Comparison of ENCODE assay signal across 7 mouse cellular contexts in the genomic region with DNA sequence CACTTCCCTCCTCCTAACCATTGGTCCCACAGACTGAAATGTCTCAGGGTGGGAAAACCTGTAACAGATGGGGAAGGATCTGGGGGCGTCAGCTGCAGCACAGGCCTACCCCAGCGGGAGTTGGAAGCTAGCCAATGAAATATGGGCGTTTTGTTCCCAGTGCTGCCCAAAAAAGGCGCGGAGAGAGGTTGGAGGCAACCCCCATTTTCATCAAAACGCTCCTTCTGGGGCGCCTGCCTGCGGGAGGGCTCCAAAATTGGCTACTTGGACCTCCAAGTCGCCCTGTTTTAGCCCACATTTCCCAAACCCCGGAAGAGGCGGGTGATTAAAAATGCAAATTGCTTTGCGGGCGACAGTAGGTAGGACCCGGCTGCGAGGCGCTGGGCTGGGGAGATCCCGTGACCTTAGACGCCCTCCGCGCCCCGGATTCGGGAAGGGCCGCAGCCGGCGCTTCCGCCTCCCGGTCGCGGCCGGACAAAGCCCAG. TPM values are rescaled to one million over a fixed set of nuclear protein-coding genes. Genes with fewer than 3 reads are reported as not detected.
DNase-seq lines count a peak whose midpoint lies in the region; ATAC-seq and TF ChIP-seq lines count a peak whose summit lies in the region.

No protein-coding gene starts in this region.

- H3K36me3 ChIP-seq in ES-E14 (ENCODE audit: control insufficient read depth, insufficient read depth, low read length, poor library complexity, severe bottlenecking): peaks cover 4% of the 10 kb centered on the region
- H3K36me3 ChIP-seq in hindbrain, embryonic 14.5 days (replicated peaks; ENCODE audit: control insufficient read depth, insufficient read depth): peaks cover under 1% of the 10 kb centered on the region; the same call in 1 of the 2 replicates

- H3K4me1 ChIP-seq in ES-E14 (ENCODE audit: control insufficient read depth in 2 of 2, insufficient read depth in 2 of 2, low read length in 2 of 2, poor library complexity in 1 of 2): peaks cover 2 to 6% of the 10 kb centered on the region in 2 experiments; a peak in 3 of 4 replicates
- peaks cover 31% of the 10 kb centered on the region for H3K4me1 ChIP-seq in hindbrain, embryonic 14.5 days (replicated peaks; ENCODE audit: control insufficient read depth, insufficient read depth, low read length)
- peaks cover 22% of the 10 kb centered on the region for H3K4me1 ChIP-seq in olfactory bulb, adult 2 months (ENCODE audit: control insufficient read depth, insufficient read depth, low read length)

- no peak for TF ChIP-seq CTCF in olfactory bulb, adult 2 months (IDR thresholded peaks at IDR 0.05; ENCODE audit: insufficient read depth, low read depth, low read length)

- DNase-seq in ES-E14 (ENCODE audit: low read depth, low spot score): no peak
- peak; percentile 79 for DNase-seq in embryo, embryonic 10.5 days (ENCODE audit: low spot score)
- DNase-seq in hindbrain, embryonic 14.5 days (ENCODE audit: low spot score): peak; percentile 69
- DNase-seq in liver: peak; percentile 17
- no peak for DNase-seq in urinary bladder, postnatal 36 days (ENCODE audit: low spot score in 2 of 2)

- H3K4me3 ChIP-seq in ES-E14 (ENCODE audit: insufficient read depth in 1 of 2, low read depth in 1 of 2, low read length in 2 of 2, poor library complexity in 1 of 2, severe bottlenecking in 1 of 2): peak overlapping the region; percentile 69 to 75
- H3K4me3 ChIP-seq in hindbrain, embryonic 14.5 days (replicated peaks; ENCODE audit: low read length): peak overlapping the region; percentile 74
- peak overlapping the region; percentile 68 for H3K4me3 ChIP-seq in olfactory bulb, adult 2 months (ENCODE audit: insufficient read depth, low read depth, low read length)

- H3K9ac ChIP-seq in ES-E14 (ENCODE audit: insufficient read depth, low read depth, low read length, poor library complexity, severe bottlenecking): peak overlapping the region; percentile 96
- H3K9ac ChIP-seq in hindbrain, embryonic 14.5 days: peak overlapping the region; percentile 90

- no peaks in the 10 kb centered on the region for H3K9me3 ChIP-seq in ES-E14 (ENCODE audit: control insufficient read depth, insufficient read depth, low read depth, low read length)
- H3K9me3 ChIP-seq in hindbrain, embryonic 14.5 days (ENCODE audit: control insufficient read depth, low read length): no peaks in the 10 kb centered on the region

- TF ChIP-seq POLR2A in olfactory bulb, adult 2 months (IDR thresholded peaks at IDR 0.05; ENCODE audit: insufficient read depth, low read depth, low read length): no peak

- H3K27ac ChIP-seq in ES-E14 (ENCODE audit: insufficient read depth, low read depth, low read length, poor library complexity, severe bottlenecking): peak overlapping the region; percentile 99
- peak overlapping the region; percentile 93 for H3K27ac ChIP-seq in hindbrain, embryonic 14.5 days
- H3K27ac ChIP-seq in olfactory bulb, adult 2 months (ENCODE audit: insufficient read depth, low read depth, low read length): peak overlapping the region; percentile 85

- in situ Hi-C loops in ES-E14 (cut with MboI; ENCODE audit: low sequenced_read_pairs in 2 of 2, unreplicated experiment in 2 of 2): no loop called here

- peaks cover 6% of the 10 kb centered on the region; the same call in 1 of the 2 replicates for H3K27me3 ChIP-seq in hindbrain, embryonic 14.5 days (ENCODE audit: control insufficient read depth, insufficient read depth, low read length)

- peak overlapping the region; percentile 90 for H3K4me2 ChIP-seq in hindbrain, embryonic 14.5 days (replicated peaks)

- ATAC-seq in CD4-positive, CD25-positive, alpha-beta regulatory T cell, adult 4 months: peak; percentile 24
- no peak for ATAC-seq in hindbrain, embryonic 14.5 days (ENCODE audit: low FRiP score)

- 0% methylated on average over 30 of the region's 30 CpGs for WGBS in hindbrain, embryonic 14.5 days
- WGBS in olfactory bulb, adult 2 months: under 1% methylated on average over 30 of the region's 30 CpGs

TF ChIP-seq in ES-E14, 5 proteins besides CTCF, POLR2A, EP300 and RAD21:
- TF ChIP-seq HCFC1 (IDR thresholded peaks at IDR 0.05; ENCODE audit: borderline replicate concordance, insufficient read depth, low read length) (0 out of 2 replicates have a peak, but pooled peaks have one; percentile 36), ZC3H11A (IDR thresholded peaks at IDR 0.05; ENCODE audit: borderline replicate concordance, low read depth, low read length) (no peak)

RNA-seq across cellular contexts. Expression of a gene that starts 1.8 kb away (rescaled TPM):
- 10 to 100 TPM; 23.4 to 38.0 TPM for polyA plus RNA-seq in CD4-positive, CD25-positive, alpha-beta regulatory T cell, adult 4 months (2017; shearing (Covaris generic))
- 44.7 and 83.0 TPM in 2 replicates for total RNA-seq in ES-E14 (2012; rRNA removed)
- 28.4 and 33.0 TPM in 2 replicates for polyA plus RNA-seq in hindbrain, embryonic 14.5 days (2014; fragmentation: Nextera tagmentation; extraction: Ambion mirVana)
- polyA plus RNA-seq in olfactory bulb, adult 2 months (2012; ENCODE audit: insufficient read depth, insufficient read length, low replicate concordance, missing spikeins): not detected in 2 replicates

Comparison
In these comparisons a context has a peak if more than half of its experiments do, and no peak if none do; other contexts are left out.
1. DNase-seq: peak in embryo, embryonic 10.5 days (single experiment), hindbrain, embryonic 14.5 days (single experiment) and liver (single experiment); none in ES-E14 (single experiment) and urinary bladder, postnatal 36 days (0 of 2).
2. Peak in every context shown above with its lines, with median percentiles within 50 percentile points of each other: H3K27ac ChIP-seq and H3K4me3 ChIP-seq.